Mouse (Mus musculus) lung, postnatal 0 days (tissue): ENCODE data around the gene Polr1e.

Source experiments
- CTCF ChIP-seq: IDR thresholded peaks from 2 replicates; pipeline ENCODE4 v1.5.1; 2016; ENCODE audit warnings: antibody characterized with exemption, mild to moderate bottlenecking
- EP300 ChIP-seq: IDR thresholded peaks from 2 replicates; pipeline ENCODE4 v1.6.1; 2016; ENCODE audit warnings: antibody characterized with exemption, mild to moderate bottlenecking, control low read depth

DNA sequence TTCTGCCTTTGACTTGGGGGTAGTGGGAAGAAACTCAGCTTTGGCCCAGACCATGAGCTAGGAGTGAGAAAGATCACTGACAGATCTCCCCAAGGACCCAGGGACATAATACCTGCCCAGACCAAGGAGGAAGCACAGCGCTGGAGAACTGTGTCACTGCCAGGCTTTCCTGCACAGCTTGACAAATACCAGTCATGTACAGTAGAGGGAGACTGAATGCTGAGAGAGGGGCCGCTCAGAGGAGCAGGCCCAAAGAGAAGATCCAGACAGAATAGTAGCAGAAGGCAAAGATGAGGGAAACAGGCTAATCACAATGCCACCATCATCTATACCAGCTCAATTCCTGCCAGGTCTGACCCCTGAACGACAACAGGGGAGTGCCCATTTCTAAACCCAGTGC is 36.5 kb downstream of the Polr1e start:
- peak; percentile 58 for TF ChIP-seq CTCF
- no peak for TF ChIP-seq EP300
